In genomic region chr5:66428071-66428470, GRCm38 (mm10) we compare ENCODE assay signal across 25 mouse cellular contexts.
DNase-seq lines count a peak whose midpoint lies in the region; ATAC-seq and TF ChIP-seq lines count a peak whose summit lies in the region.
"Had no signal": no experiment of that assay in that cellular context is flagged by ENCODE, and none has a peak within 500 bp of the region (broad histone marks: within the 10 kb centered on the region; RNA-seq: fewer than 3 reads in every experiment).

No protein-coding gene starts in this region.

- 0 out of 2 replicates have a peak, but pooled peaks have one; percentile 32 for ATAC-seq in hindbrain, embryonic 14.5 days (ENCODE audit: low FRiP score)
- no peak for ATAC-seq in hindbrain, embryonic 11.5 days (ENCODE audit: low FRiP score)
- no peak for ATAC-seq in neural tube, embryonic 15.5 days (ENCODE audit: low FRiP score)
- no peak for ATAC-seq in monocyte, adult 5-6 weeks (replicated peaks; ENCODE audit: insufficient number of reproducible peaks, low FRiP score, low TSS enrichment, poor library complexity, severe bottlenecking)
- ATAC-seq: hindbrain, embryonic 16.5 days; intestine, embryonic 16.5 days had no signal

- no peaks in the 10 kb centered on the region for H3K9me3 ChIP-seq in hindbrain, embryonic 14.5 days (ENCODE audit: control insufficient read depth, low read length)
- no peaks in the 10 kb centered on the region for H3K9me3 ChIP-seq in hindbrain, embryonic 11.5 days (ENCODE audit: control insufficient read depth, low read length)
- H3K9me3 ChIP-seq in ES-Bruce4 (replicated peaks; ENCODE audit: control insufficient read depth, insufficient read depth, low read length, poor library complexity, severe bottlenecking) = no peaks in the 10 kb centered on the region
- H3K9me3 ChIP-seq in neural tube, embryonic 15.5 days (replicated peaks) = no peaks in the 10 kb centered on the region
- no peaks in the 10 kb centered on the region for H3K9me3 ChIP-seq in embryonic facial prominence, embryonic 10.5 days
- H3K9me3 ChIP-seq: heart, embryonic 13.5 days; liver, embryonic 13.5 days; midbrain, embryonic 12.5 days had no signal

- H3K27ac ChIP-seq in hindbrain, embryonic 14.5 days = no peak overlapping the region; the same call in 1 of the 2 replicates
- no peak overlapping the region for H3K27ac ChIP-seq in hindbrain, embryonic 11.5 days (ENCODE audit: low read depth, low read length)
- no peak overlapping the region for H3K27ac ChIP-seq in ES-Bruce4 (ENCODE audit: insufficient read depth, low read length)
- peak overlapping the region; percentile 28; the same call in 1 of the 2 replicates for H3K27ac ChIP-seq in neural tube, embryonic 15.5 days (replicated peaks)
- H3K27ac ChIP-seq in embryonic facial prominence, embryonic 10.5 days (replicated peaks) = no peak overlapping the region
- H3K27ac ChIP-seq: heart, adult 2 months; heart, embryonic 13.5 days; liver, embryonic 13.5 days; midbrain, embryonic 12.5 days had no signal

- no peak for DNase-seq in hindbrain, embryonic 14.5 days (ENCODE audit: low spot score)
- no peak for DNase-seq in hindbrain, embryonic 11.5 days (ENCODE audit: low spot score)
- DNase-seq in Muller cell, postnatal 12 days (ENCODE audit: inconsistent ontology term) = peak; percentile 93
- no peak for DNase-seq in embryonic facial prominence, embryonic 10.5 days (ENCODE audit: low spot score)
- DNase-seq: adrenal gland, adult 2 months; cerebellum, adult 18-20 months; cerebellum, postnatal 25 days; embryo, embryonic 11 days; gastrocnemius, postnatal 36 days; heart, adult 2 months; heart, postnatal 14 days; kidney, postnatal 25 days; layer of hippocampus, adult 9-11 months; liver, embryonic 13.5 days; lung, adult 2 months; lung, postnatal 14 days; right cerebral cortex, postnatal 25 days had no signal

- TF ChIP-seq EP300 in ES-Bruce4 (IDR thresholded peaks at IDR 0.05; ENCODE audit: insufficient read depth, low read depth, low read length) = 0 out of 2 replicates have a peak, but pooled peaks have one; percentile 33

- TF ChIP-seq CTCF in ES-Bruce4 (IDR thresholded peaks at IDR 0.05; ENCODE audit: low read depth, low read length) = no peak

- no peak overlapping the region for H3K4me3 ChIP-seq in hindbrain, embryonic 14.5 days (replicated peaks; ENCODE audit: low read length)
- no peak overlapping the region for H3K4me3 ChIP-seq in hindbrain, embryonic 11.5 days (ENCODE audit: low read depth, low read length)
- no peak overlapping the region for H3K4me3 ChIP-seq in ES-Bruce4 (ENCODE audit: low read depth, low read length)
- no peak overlapping the region for H3K4me3 ChIP-seq in neural tube, embryonic 15.5 days (replicated peaks)
- no peak overlapping the region for H3K4me3 ChIP-seq in embryonic facial prominence, embryonic 10.5 days
- H3K4me3 ChIP-seq: heart, adult 2 months; heart, embryonic 13.5 days; liver, embryonic 13.5 days; midbrain, embryonic 12.5 days had no signal

- H3K9ac ChIP-seq in hindbrain, embryonic 14.5 days = no peak overlapping the region
- H3K9ac ChIP-seq in hindbrain, embryonic 11.5 days (ENCODE audit: low read depth, low read length) = no peak overlapping the region
- H3K9ac ChIP-seq in ES-Bruce4 (ENCODE audit: low read depth, poor library complexity, severe bottlenecking) = no peak overlapping the region
- H3K9ac ChIP-seq in neural tube, embryonic 15.5 days (replicated peaks) = no peak overlapping the region
- H3K9ac ChIP-seq: heart, embryonic 13.5 days; liver, embryonic 13.5 days; midbrain, embryonic 12.5 days had no signal

- H3K36me3 ChIP-seq in hindbrain, embryonic 14.5 days (replicated peaks; ENCODE audit: control insufficient read depth, insufficient read depth) = no peaks in the 10 kb centered on the region
- H3K36me3 ChIP-seq in hindbrain, embryonic 11.5 days (ENCODE audit: control insufficient read depth, insufficient read depth, low read length) = no peaks in the 10 kb centered on the region
- H3K36me3 ChIP-seq in ES-Bruce4 (ENCODE audit: control insufficient read depth, insufficient read depth, low read length, poor library complexity, severe bottlenecking) = no peaks in the 10 kb centered on the region
- H3K36me3 ChIP-seq in neural tube, embryonic 15.5 days = no peaks in the 10 kb centered on the region
- no peaks in the 10 kb centered on the region for H3K36me3 ChIP-seq in embryonic facial prominence, embryonic 10.5 days (replicated peaks)
- H3K36me3 ChIP-seq: heart, embryonic 13.5 days; liver, embryonic 13.5 days; midbrain, embryonic 12.5 days had no signal

- no peak overlapping the region for H3K4me2 ChIP-seq in hindbrain, embryonic 14.5 days (replicated peaks)
- H3K4me2 ChIP-seq in hindbrain, embryonic 11.5 days (replicated peaks; ENCODE audit: low read depth, low read length) = no peak overlapping the region
- no peak overlapping the region for H3K4me2 ChIP-seq in neural tube, embryonic 15.5 days
- H3K4me2 ChIP-seq: heart, embryonic 13.5 days; liver, embryonic 13.5 days; midbrain, embryonic 12.5 days had no signal

- no peaks in the 10 kb centered on the region for H3K27me3 ChIP-seq in hindbrain, embryonic 14.5 days (ENCODE audit: control insufficient read depth, insufficient read depth, low read length)
- H3K27me3 ChIP-seq in hindbrain, embryonic 11.5 days (ENCODE audit: control insufficient read depth, insufficient read depth, low read length) = no peaks in the 10 kb centered on the region
- no peaks in the 10 kb centered on the region for H3K27me3 ChIP-seq in ES-Bruce4 (ENCODE audit: control insufficient read depth, insufficient read depth, low read length, poor library complexity, severe bottlenecking)
- no peaks in the 10 kb centered on the region for H3K27me3 ChIP-seq in neural tube, embryonic 15.5 days (replicated peaks)
- no peaks in the 10 kb centered on the region for H3K27me3 ChIP-seq in embryonic facial prominence, embryonic 10.5 days (replicated peaks; ENCODE audit: low read depth, poor library complexity, severe bottlenecking)
- H3K27me3 ChIP-seq: CH12.LX; heart, embryonic 13.5 days; liver, embryonic 13.5 days; midbrain, embryonic 12.5 days had no signal

- peaks cover 5% of the 10 kb centered on the region; the same call in 1 of the 2 replicates for H3K4me1 ChIP-seq in hindbrain, embryonic 14.5 days (replicated peaks; ENCODE audit: control insufficient read depth, insufficient read depth, low read length)
- no peaks in the 10 kb centered on the region for H3K4me1 ChIP-seq in hindbrain, embryonic 11.5 days (replicated peaks; ENCODE audit: control insufficient read depth, insufficient read depth, low read length)
- peaks cover 8% of the 10 kb centered on the region for H3K4me1 ChIP-seq in ES-Bruce4 (ENCODE audit: control insufficient read depth, insufficient read depth, low read length)
- peaks cover 10% of the 10 kb centered on the region for H3K4me1 ChIP-seq in neural tube, embryonic 15.5 days
- peaks cover 14% of the 10 kb centered on the region for H3K4me1 ChIP-seq in embryonic facial prominence, embryonic 10.5 days
- H3K4me1 ChIP-seq: liver, embryonic 13.5 days had no signal

- TF ChIP-seq POLR2A in ES-Bruce4 (IDR thresholded peaks at IDR 0.05; ENCODE audit: insufficient read depth, low read length) = no peak
